Mouse (Mus musculus): ENCODE measurements around the gene Myo19. TPM values are rescaled to one million over a fixed set of nuclear protein-coding genes. Genes with fewer than 3 reads are reported as not detected.

Gene Myo19
- polyA plus RNA-seq (2015; fragmentation: Nextera tagmentation; extraction: Ambion mirVana), result 4.2 and 4.5 TPM in 2 replicates

GRCm38 (mm10) chr11:84879772-84880464 is at the start of gene Myo19, which contains the start of gene Pigw:
Gene Myo19 (plus strand): TSS chr11:84880148.
Gene Pigw (minus strand): TSS chr11:84880285.

GRCm38 (mm10) chr11:84870337-84871043 is 9.5 kb upstream of the Myo19 start, which contains the start of gene Ggnbp2:
Gene Ggnbp2 (minus strand): TSS chr11:84870817.

GRCm38 (mm10) chr11:84916053-84916702 is 36.2 kb downstream of the Myo19 start, which contains the start of gene Znhit3:
Gene Znhit3 (minus strand): TSS chr11:84916366.

GRCm38 (mm10) chr11:84957591-84958270 is 77.8 kb downstream of the Myo19 start, which contains the start of gene Car4:
Gene Car4 (plus strand): TSS chr11:84957786.

Other genes starting within 250 kb of the Myo19 start
- gene Mrm1, start 60.6 kb upstream of the Myo19 start, polyA plus RNA-seq (2015; fragmentation: Nextera tagmentation; extraction: Ambion mirVana), result 20.6 and 22.2 TPM in 2 replicates
- gene Dhrs11, start 51.2 kb upstream of the Myo19 start, polyA plus RNA-seq (2015; fragmentation: Nextera tagmentation; extraction: Ambion mirVana), result 191 and 196 TPM in 2 replicates
- 72.3 and 75.3 TPM in 2 replicates for gene Ggnbp2, start 9.3 kb upstream of the Myo19 start, polyA plus RNA-seq (2015; fragmentation: Nextera tagmentation; extraction: Ambion mirVana)
- gene Pigw, start 137 bp downstream of the Myo19 start, polyA plus RNA-seq (2015; fragmentation: Nextera tagmentation; extraction: Ambion mirVana), result 1.9 and 2.6 TPM in 2 replicates
- gene Znhit3, start 36.2 kb downstream of the Myo19 start, polyA plus RNA-seq (2015; fragmentation: Nextera tagmentation; extraction: Ambion mirVana), result 44.5 and 48.0 TPM in 2 replicates
- 0.11 TPM in 1 of 2 replicates, not detected in the other for gene Car4, start 77.6 kb downstream of the Myo19 start, polyA plus RNA-seq (2015; fragmentation: Nextera tagmentation; extraction: Ambion mirVana)

Measured in spleen, postnatal 0 days (tissue).